Mouse (Mus musculus): ENCODE measurements around the gene Ush2a. TPM values are rescaled to one million over a fixed set of nuclear protein-coding genes. Genes with fewer than 3 reads are reported as not detected.

Gene Ush2a
- polyA plus RNA-seq, 1 experiment, result 4.2 TPM

DNA sequence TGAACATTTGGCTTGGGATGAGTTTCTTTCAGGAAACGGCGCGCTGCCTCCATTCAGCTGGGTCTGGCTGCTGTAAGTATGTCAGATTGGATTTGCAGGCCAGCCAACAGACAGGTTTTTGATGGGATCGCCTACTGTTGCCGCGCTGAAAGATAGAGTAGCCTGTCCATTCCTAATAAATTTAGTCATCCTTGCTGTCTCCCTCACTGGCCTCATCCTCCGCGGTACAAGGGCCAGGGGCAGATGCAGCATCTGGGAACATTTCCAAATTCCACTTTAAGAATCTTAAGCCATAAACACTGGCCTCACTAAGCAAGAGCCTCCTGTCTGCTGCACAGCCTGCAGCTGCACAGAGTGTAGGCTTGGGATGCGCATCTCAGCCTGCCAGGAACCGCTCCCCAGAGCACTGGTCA, 206.6 kb downstream of the Ush2a start:
- Histone ChIP-seq H3K27me3 (ENCODE audit: control insufficient read depth, insufficient read depth, low read length) (no peaks in the 10 kb centered on the region), H3K4me1 (ENCODE audit: control insufficient read depth, insufficient read depth, low read length) (no peaks in the 10 kb centered on the region), H3K27ac (ENCODE audit: control insufficient read depth, insufficient read depth, low read depth, low read length) (no peak overlapping the region), H3K36me3 (ENCODE audit: control insufficient read depth, insufficient read depth, low read length) (no peaks in the 10 kb centered on the region), H3K4me3 (ENCODE audit: control insufficient read depth, low read depth, low read length) (no peak overlapping the region)
- TF ChIP-seq CTCF (IDR thresholded peaks at IDR 0.05; ENCODE audit: control insufficient read depth, insufficient read depth, insufficient replicate concordance, low read depth, low read length) (no peak), POLR2A (IDR thresholded peaks at IDR 0.05; ENCODE audit: control insufficient read depth, low read depth, low read length) (no peak)

DNA sequence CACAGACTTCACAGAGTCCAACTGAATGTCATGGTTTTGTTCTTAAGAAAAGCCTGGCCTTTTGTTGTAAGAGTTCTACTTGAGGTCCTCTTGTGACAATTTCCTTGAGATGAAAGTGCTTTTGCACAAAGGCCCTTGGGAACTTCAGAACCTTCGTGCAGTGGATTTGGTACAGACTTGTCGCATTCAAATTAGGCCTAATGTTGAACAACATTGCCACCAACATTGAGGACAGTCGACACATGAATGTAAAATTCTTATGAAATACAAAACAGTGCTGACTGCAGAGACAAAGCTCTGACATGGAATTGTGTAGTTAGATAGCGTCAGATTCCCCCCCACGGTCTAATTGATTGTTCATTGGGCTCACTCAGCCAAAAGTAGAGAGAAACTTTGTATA, 243.1 kb downstream of the Ush2a start:
- no peaks in the 10 kb centered on the region for H3K27me3 ChIP-seq (ENCODE audit: control insufficient read depth, insufficient read depth, low read length)
- no peak for TF ChIP-seq CTCF (IDR thresholded peaks at IDR 0.05; ENCODE audit: control insufficient read depth, insufficient read depth, insufficient replicate concordance, low read depth, low read length)
- H3K27ac ChIP-seq (ENCODE audit: control insufficient read depth, insufficient read depth, low read depth, low read length), result no peak overlapping the region
- no peaks in the 10 kb centered on the region for H3K36me3 ChIP-seq (ENCODE audit: control insufficient read depth, insufficient read depth, low read length)
- H3K4me3 ChIP-seq (ENCODE audit: control insufficient read depth, low read depth, low read length), result no peak overlapping the region
- no peaks in the 10 kb centered on the region for H3K4me1 ChIP-seq (ENCODE audit: control insufficient read depth, insufficient read depth, low read length)

DNA sequence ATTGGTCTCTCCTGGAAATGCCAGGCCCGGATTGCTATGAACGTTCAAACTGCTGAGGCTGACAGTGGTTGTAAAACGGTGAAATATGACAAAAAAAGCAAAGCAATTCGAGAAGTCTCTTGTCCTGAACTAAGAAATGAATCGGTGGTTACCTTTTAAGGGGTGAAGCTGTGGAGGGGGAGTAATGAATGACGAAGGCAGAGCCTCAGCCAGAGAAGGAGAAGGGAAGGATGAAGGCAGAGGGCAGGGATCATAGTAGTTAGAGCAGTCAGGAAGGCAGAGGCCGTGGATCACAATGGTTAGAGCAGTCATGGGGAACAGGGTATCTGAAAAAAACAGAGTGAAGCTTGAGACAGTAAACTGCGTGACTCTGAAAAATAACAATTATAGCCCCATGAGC, 257.0 kb downstream of the Ush2a start:
- TF ChIP-seq POLR2A (IDR thresholded peaks at IDR 0.05; ENCODE audit: control insufficient read depth, low read depth, low read length), result no peak
- no peak for TF ChIP-seq CTCF (IDR thresholded peaks at IDR 0.05; ENCODE audit: control insufficient read depth, insufficient read depth, insufficient replicate concordance, low read depth, low read length)
- H3K4me3 ChIP-seq (ENCODE audit: control insufficient read depth, low read depth, low read length), result no peak overlapping the region

DNA sequence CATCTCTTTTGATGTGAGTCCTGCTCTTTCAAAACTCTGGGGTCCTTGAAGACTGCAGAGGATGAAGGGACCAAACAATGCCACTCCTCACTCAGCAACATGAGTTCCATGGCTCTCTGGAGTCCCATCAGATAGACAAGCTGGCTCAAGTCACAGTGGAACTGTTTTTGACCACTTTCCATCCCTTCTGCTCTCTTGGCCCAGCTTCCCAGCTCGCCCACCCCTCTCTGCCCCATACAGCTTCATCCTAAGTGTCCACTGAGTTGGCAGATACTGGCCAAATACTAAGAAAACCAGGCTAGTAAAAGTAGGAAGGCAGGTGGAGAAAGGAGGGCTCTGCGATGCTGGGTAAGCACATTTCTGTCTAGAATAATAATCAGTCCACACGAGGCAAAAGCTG, 265.6 kb downstream of the Ush2a start:
- no peak overlapping the region for H3K27ac ChIP-seq (ENCODE audit: control insufficient read depth, insufficient read depth, low read depth, low read length)
- TF ChIP-seq POLR2A (IDR thresholded peaks at IDR 0.05; ENCODE audit: control insufficient read depth, low read depth, low read length) (no peak), CTCF (IDR thresholded peaks at IDR 0.05; ENCODE audit: control insufficient read depth, insufficient read depth, insufficient replicate concordance, low read depth, low read length) (no peak)
- H3K4me3 ChIP-seq (ENCODE audit: control insufficient read depth, low read depth, low read length), result no peak overlapping the region
- no peaks in the 10 kb centered on the region for H3K36me3 ChIP-seq (ENCODE audit: control insufficient read depth, insufficient read depth, low read length)
- no peaks in the 10 kb centered on the region for H3K4me1 ChIP-seq (ENCODE audit: control insufficient read depth, insufficient read depth, low read length)
- no peaks in the 10 kb centered on the region for H3K27me3 ChIP-seq (ENCODE audit: control insufficient read depth, insufficient read depth, low read length)

More for the DNA sequence above, 257.0 kb downstream of the Ush2a start:
- H3K4me1 ChIP-seq (ENCODE audit: control insufficient read depth, insufficient read depth, low read length), result no peaks in the 10 kb centered on the region
- H3K27me3 ChIP-seq (ENCODE audit: control insufficient read depth, insufficient read depth, low read length), result no peaks in the 10 kb centered on the region
- no peak overlapping the region for H3K27ac ChIP-seq (ENCODE audit: control insufficient read depth, insufficient read depth, low read depth, low read length)
- H3K36me3 ChIP-seq (ENCODE audit: control insufficient read depth, insufficient read depth, low read length), result no peaks in the 10 kb centered on the region

DNA sequence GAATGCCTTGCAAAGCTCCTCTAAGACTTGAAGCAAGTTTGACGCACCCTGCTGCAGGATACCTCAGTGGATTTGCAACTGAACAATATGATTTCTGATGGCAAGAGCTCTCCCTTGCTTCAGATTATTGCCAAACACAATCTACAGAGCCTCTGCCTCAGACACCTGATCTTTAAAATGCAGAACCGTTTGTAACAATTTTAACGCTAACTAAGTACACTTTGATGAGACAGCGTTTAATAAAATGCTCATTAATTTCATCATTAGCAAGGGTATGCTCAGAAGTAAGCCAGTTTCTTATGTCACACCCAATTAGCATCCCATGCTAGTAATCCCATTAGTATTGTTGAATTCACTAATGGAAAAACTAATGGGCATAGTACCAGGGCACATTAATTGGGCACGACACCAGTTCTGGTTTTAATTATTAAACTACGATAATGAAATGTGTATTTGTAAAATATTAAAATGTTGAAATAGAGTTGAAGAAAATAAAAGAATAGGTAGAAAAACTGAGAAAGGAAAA, 267.8 kb downstream of the Ush2a start:
- no peaks in the 10 kb centered on the region for H3K27me3 ChIP-seq (ENCODE audit: control insufficient read depth, insufficient read depth, low read length)

DNA sequence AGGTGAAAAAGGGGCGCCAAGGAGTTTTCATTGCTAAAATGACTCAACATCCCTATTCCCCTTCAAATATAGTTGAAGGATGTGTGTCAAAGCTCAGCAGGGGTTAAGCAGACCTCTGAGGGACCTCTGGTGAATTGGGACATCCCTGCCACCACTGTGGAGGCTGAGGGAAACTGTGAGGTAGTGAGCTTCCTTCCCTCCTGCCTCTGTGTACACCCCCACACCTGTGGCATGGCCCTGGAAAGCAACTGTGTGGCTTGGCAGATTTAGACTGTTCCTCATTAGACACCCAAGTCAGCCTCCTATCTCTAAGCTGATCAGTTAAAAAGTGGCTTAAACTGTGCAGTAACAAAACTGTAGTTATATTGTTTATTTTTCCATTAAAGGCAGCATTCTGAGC, 275.2 kb downstream of the Ush2a start:
- no peaks in the 10 kb centered on the region for H3K27me3 ChIP-seq (ENCODE audit: control insufficient read depth, insufficient read depth, low read length)
- TF ChIP-seq CTCF (IDR thresholded peaks at IDR 0.05; ENCODE audit: control insufficient read depth, insufficient read depth, insufficient replicate concordance, low read depth, low read length) (no peak), POLR2A (IDR thresholded peaks at IDR 0.05; ENCODE audit: control insufficient read depth, low read depth, low read length) (no peak)
- no peaks in the 10 kb centered on the region for H3K36me3 ChIP-seq (ENCODE audit: control insufficient read depth, insufficient read depth, low read length)
- H3K4me1 ChIP-seq (ENCODE audit: control insufficient read depth, insufficient read depth, low read length), result no peaks in the 10 kb centered on the region
- no peak overlapping the region for H3K4me3 ChIP-seq (ENCODE audit: control insufficient read depth, low read depth, low read length)
- no peak overlapping the region for H3K27ac ChIP-seq (ENCODE audit: control insufficient read depth, insufficient read depth, low read depth, low read length)

More for the DNA sequence above, 267.8 kb downstream of the Ush2a start:
- H3K36me3 ChIP-seq (ENCODE audit: control insufficient read depth, insufficient read depth, low read length), result no peaks in the 10 kb centered on the region
- H3K4me1 ChIP-seq (ENCODE audit: control insufficient read depth, insufficient read depth, low read length), result no peaks in the 10 kb centered on the region
- no peak overlapping the region for H3K27ac ChIP-seq (ENCODE audit: control insufficient read depth, insufficient read depth, low read depth, low read length)
- H3K4me3 ChIP-seq (ENCODE audit: control insufficient read depth, low read depth, low read length), result no peak overlapping the region
- TF ChIP-seq POLR2A (IDR thresholded peaks at IDR 0.05; ENCODE audit: control insufficient read depth, low read depth, low read length) (no peak), CTCF (IDR thresholded peaks at IDR 0.05; ENCODE audit: control insufficient read depth, insufficient read depth, insufficient replicate concordance, low read depth, low read length) (no peak)

DNA sequence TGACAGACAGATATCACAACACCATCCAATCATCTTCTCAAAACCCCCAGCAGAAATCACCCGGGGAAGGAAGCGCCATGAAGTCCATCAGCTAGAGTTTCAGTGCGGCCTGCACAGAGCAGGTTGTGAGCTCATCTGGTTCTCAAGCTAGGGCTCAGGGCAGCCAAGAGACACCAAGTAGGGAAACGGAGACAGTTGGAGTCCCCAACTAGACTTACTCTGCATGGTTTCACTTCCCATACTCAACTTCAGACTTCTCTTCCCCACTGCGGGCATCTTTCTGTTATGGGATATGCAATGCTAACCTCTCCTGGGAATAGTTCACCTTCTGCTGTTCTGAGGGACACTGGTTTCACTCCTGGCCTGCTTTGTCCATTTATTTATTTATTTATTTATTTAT, 277.8 kb downstream of the Ush2a start:
- Histone ChIP-seq H3K27ac (ENCODE audit: control insufficient read depth, insufficient read depth, low read depth, low read length) (no peak overlapping the region), H3K4me1 (ENCODE audit: control insufficient read depth, insufficient read depth, low read length) (no peaks in the 10 kb centered on the region), H3K4me3 (ENCODE audit: control insufficient read depth, low read depth, low read length) (no peak overlapping the region), H3K36me3 (ENCODE audit: control insufficient read depth, insufficient read depth, low read length) (no peaks in the 10 kb centered on the region), H3K27me3 (ENCODE audit: control insufficient read depth, insufficient read depth, low read length) (no peaks in the 10 kb centered on the region)
- TF ChIP-seq POLR2A (IDR thresholded peaks at IDR 0.05; ENCODE audit: control insufficient read depth, low read depth, low read length), result no peak

DNA sequence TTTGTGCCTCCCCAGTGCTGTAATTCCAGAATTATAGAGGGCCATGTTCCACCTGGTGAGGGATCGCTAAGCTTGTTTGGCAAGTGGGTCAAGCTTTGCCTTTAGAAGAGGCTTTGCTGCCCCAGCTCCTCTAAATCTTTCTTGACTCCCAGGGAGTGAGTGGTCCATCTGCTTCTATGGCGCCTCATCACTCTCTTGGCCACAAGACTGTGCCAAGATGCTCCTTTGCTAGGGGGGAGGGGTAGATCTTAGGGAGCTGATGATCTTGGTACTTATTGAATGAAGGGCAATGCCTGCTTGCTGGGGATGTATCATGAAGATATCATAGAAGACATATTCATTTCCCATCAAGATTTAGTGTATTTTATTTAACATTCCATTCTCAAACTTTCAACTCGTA, 279.7 kb downstream of the Ush2a start:
- Histone ChIP-seq H3K27ac (ENCODE audit: control insufficient read depth, insufficient read depth, low read depth, low read length) (no peak overlapping the region), H3K27me3 (ENCODE audit: control insufficient read depth, insufficient read depth, low read length) (no peaks in the 10 kb centered on the region), H3K4me1 (ENCODE audit: control insufficient read depth, insufficient read depth, low read length) (no peaks in the 10 kb centered on the region), H3K36me3 (ENCODE audit: control insufficient read depth, insufficient read depth, low read length) (no peaks in the 10 kb centered on the region), H3K4me3 (ENCODE audit: control insufficient read depth, low read depth, low read length) (no peak overlapping the region)
- TF ChIP-seq POLR2A (IDR thresholded peaks at IDR 0.05; ENCODE audit: control insufficient read depth, low read depth, low read length), result no peak
- TF ChIP-seq CTCF (IDR thresholded peaks at IDR 0.05; ENCODE audit: control insufficient read depth, insufficient read depth, insufficient replicate concordance, low read depth, low read length), result no peak
